Mouse (Mus musculus): ENCODE data around the gene Gstt4.

- TF ChIP-seq POLR2A (IDR thresholded peaks at IDR 0.05; ENCODE audit: borderline replicate concordance, control insufficient read depth, low read depth, low read length) (no peak), CTCF (IDR thresholded peaks at IDR 0.05; ENCODE audit: control insufficient read depth, insufficient read depth, low read length) (peak; percentile 2; the same call in 1 of the 2 replicates)
Measured at GRCm38 (mm10) chr10:75790773-75791172, 31.6 kb downstream of the Gstt4 start.
